Mouse (Mus musculus) bone marrow, adult 2 months (tissue): Measurements from ENCODE around the gene Dusp1.

Source experiments
- CTCF ChIP-seq: fragments of 200-500 bp; IDR thresholded peaks from 2 replicates; pipeline ENCODE4 v1.5.1; 2011; ENCODE audit warnings: low read length, control low read depth; ENCODE audit not compliant: control insufficient read depth, insufficient read depth
- POLR2A ChIP-seq: fragments of 200-500 bp; IDR thresholded peaks from 2 replicates; pipeline ENCODE4 v1.6.1; 2011; ENCODE audit warnings: low read depth, mild to moderate bottlenecking, control low read depth, low read length, borderline replicate concordance; ENCODE audit not compliant: control insufficient read depth

- TF ChIP-seq CTCF: no peak
- TF ChIP-seq POLR2A: no peak
Observed at GRCm38 (mm10) chr17:26551104-26551503, 10.8 kb downstream of the Dusp1 start.
